Mouse (Mus musculus) cerebellum, adult 8-10 months (tissue): ENCODE data around the gene Plcb1.

Experiments used
- DNase-seq: peaks from one replicate; pipeline ENCODE4 v3.0.0; 2022

Plcb1 gene

DNA sequence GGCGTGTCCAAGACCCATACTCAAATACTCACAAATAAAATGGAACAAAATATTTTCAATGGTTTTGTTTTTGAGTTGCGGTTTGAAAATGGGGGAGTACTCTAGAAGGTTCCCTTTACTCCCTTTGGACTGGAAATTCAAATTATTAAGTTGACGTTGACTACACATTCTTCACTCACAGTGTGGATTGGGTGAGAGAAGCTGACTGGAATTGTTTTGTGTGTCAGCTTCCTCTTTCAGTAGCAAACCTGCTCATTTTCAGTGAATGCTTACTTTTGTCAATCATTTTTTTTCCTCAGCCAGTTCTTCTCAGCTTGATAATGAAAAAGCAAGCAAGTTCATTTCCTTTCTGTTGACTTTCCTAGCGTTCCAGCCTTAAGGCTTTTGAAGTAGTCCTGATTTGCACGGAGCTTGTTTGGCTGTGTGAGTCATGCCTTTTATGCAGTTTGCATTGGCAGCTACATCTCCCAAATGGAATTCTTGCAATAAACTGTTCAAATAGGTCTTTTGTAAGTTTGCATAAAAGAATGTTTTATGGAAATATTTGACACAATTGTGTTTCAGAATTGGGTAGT, 306.8 kb downstream of the Plcb1 start:
- no peak for DNase-seq

GRCm38 (mm10) chr2:135101292-135101691, 315.4 kb downstream of the Plcb1 start:
- DNase-seq = no peak

DNA sequence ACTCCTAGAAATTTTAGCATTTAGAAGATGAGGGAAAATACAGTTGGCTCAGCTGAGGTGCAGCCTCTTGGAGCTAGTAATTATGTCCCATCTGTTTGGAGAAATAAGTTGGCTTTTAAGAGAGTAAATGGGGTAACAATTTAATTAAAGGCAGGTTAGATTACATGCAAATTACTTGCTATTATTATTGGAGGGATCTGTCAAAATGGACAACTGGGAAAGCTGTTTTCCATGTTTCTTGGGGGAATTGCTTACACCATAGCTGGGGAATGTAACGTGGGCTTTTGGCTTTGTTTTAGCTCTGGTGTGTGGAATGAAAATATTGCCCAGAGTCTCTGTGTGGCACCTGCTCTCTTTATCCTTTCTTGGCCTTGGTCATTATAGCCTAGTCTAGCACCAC, 316.1 kb downstream of the Plcb1 start:
- DNase-seq = no peak

DNA sequence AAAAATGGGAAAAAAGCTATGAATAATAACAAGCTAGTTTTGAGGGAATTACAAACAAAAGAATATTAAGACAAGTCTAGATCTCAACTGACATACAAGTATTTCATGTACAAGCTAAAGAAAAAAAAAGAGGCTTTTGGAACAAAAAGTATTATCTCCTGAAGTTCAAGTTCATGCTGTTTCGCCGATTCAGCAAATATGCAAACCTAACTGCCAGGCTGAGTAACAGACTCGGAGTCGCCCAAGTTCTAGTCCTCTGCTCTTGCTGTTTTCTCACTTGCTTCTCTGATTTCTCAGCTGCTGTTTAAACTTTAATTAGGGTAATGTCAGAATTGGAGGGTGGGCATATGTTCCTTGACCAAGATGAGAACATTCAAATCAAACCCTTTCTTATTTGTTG, 320.8 kb downstream of the Plcb1 start:
- no peak for DNase-seq

DNA sequence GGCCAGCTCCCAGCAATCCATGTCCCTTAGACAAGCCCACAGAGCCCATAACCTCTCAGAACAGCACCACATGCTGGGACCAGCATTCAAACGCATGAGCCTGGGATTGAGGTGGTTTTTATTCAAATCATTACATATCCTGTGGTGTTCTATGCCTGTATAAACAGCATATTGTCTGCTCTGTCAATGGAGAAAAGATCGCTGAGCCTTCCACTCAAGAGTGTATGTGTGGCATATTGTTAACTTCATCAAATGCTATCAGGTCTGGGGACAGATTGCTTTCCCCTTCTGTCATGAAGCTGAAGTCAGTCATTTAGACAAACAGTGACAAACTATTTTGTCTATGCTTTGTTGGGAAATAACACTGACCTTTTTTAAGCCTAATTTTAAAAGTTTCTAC, 322.7 kb downstream of the Plcb1 start:
- no peak for DNase-seq

DNA sequence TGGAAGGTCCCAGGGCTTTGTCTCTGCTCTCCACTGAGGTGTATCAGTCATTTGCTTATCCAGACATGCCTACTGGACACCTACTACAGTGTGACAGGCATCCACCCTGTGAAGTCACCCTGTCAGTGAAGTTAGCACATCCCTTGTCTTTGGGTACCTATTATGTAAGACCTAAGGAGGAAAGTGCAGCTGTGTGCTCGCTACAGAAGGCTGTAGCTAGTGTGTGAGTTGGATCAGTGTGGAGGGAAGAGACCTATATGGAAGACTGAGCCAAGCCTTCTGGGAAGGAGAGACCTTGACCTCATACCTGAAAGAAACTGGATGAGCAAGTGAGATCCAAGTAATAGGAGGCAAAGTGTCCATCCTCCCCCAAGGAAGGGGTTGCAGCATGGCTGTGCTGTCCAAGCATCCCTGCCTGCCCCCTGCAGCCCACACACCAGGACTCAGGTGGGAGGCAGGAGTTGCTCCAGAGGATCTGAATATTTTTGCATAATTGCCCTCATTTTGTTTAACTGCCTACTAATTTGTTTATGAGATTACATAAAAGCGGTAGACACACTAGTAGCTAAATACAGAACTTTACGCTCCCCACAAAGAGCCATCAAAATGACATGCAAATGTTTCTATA, 328.7 kb downstream of the Plcb1 start:
- no peak for DNase-seq

- no peak for DNase-seq
Measured at GRCm38 (mm10) chr2:135123057-135123456, 337.2 kb downstream of the Plcb1 start.

- DNase-seq = no peak
Measured at GRCm38 (mm10) chr2:135123695-135124343, 338.0 kb downstream of the Plcb1 start.

GRCm38 (mm10) chr2:135140576-135140975, 354.7 kb downstream of the Plcb1 start:
- DNase-seq = no peak

- DNase-seq = no peak
Measured at GRCm38 (mm10) chr2:135152289-135152688, 366.4 kb downstream of the Plcb1 start.

GRCm38 (mm10) chr2:135153248-135153647, 367.4 kb downstream of the Plcb1 start:
- DNase-seq = no peak

DNA sequence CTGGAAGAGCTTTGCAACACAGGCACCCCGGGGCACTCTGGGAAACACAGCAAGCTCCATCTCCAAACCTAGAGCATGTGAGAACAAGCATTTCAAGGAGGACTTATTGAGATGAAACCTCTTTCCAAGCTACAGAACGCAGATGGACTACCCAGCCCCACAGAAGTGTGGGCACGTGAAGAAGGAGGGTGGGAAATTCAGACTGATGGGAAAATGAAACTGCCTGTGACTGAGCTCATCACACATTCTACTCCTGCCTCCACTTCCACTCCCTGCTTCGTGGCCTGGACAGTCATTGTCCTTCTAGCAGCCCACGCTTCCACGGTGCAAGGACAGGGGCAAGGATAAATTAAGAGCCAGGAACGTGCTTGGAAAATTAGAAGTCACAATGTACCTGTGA, 370.2 kb downstream of the Plcb1 start:
- DNase-seq = no peak

DNA sequence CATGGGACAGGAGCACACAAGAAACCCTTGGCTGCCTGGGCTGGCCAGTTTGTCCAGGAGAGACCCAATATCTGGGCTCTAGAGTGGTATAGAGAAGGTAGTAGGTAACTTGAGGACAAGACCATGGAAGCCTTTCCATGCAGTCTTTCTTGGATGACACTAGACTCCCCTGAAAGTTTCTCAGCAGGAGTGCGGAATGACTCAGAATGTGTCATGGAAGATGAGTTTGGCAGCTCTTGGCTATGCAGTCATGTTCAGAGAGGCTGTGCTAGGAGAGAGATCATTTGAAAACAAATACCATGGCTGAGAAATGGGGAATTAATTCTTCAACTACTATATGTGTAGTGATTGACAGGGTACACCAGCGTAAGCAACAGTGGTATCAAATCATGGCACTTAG, 372.1 kb downstream of the Plcb1 start:
- no peak for DNase-seq

- DNase-seq = no peak
Measured at GRCm38 (mm10) chr2:135161673-135162072, 375.8 kb downstream of the Plcb1 start.

DNA sequence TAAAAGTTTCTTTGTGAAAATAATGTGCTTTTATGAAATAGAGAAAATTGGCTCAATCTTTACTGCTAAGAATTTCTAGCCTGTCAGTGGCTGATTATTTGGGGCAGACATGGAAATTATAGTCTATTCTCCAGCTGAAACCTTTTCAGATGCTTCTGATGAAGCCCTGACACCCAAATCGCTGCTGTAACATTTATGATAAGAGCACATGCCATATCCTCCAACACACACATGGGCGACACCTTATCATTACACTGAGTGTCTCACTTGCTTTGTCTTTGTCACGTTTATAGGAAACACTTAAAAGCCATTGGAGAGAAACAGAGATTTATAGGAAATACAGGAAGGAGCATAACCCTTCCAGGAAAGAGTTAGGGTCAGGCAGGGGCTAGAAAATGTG, 379.6 kb downstream of the Plcb1 start:
- no peak for DNase-seq

- DNase-seq = no peak
Measured at GRCm38 (mm10) chr2:135175544-135175943, 389.7 kb downstream of the Plcb1 start.

- DNase-seq = no peak
Measured at GRCm38 (mm10) chr2:135187659-135188058, 401.8 kb downstream of the Plcb1 start.

DNA sequence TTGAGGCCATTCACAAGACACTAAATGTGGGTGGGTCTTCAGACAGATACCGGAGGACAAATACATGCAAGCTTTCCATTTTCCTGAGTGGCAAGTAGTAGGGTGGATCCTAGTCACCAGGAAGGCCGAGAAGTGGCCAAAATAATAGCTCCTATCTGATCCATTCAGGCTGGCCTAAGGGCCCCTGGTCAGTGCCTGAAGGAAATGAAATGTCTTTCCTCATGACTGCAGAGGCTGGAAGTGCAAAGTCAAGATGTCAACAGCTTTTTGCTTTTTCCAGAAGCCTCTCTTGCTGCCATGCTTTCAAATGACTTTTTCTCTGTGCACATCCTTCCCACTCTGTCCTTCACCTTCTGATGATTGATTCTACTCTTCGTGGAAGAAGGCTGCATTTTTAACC, 415.0 kb downstream of the Plcb1 start:
- no peak for DNase-seq

DNA sequence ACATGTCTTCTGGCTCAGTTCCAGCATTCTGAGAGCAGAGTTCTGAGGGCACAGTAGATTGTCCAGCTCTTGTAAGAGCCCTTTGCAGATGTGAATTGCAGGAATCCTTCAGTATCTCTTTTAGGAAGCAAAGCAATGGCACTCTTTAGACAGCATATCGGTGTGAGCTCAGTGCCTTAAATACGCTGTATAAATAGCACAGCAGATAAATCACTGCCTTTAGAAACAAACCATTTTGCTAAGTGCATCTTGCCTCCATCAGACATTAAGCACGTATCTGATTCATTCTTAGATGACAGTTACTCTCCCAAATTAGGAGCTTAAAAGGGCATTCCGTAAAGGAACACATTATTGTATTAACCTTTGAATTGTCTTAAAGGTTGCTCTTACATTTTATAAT, 416.5 kb downstream of the Plcb1 start:
- DNase-seq = no peak

GRCm38 (mm10) chr2:135204141-135205120, 418.6 kb downstream of the Plcb1 start:
- no peak for DNase-seq

DNA sequence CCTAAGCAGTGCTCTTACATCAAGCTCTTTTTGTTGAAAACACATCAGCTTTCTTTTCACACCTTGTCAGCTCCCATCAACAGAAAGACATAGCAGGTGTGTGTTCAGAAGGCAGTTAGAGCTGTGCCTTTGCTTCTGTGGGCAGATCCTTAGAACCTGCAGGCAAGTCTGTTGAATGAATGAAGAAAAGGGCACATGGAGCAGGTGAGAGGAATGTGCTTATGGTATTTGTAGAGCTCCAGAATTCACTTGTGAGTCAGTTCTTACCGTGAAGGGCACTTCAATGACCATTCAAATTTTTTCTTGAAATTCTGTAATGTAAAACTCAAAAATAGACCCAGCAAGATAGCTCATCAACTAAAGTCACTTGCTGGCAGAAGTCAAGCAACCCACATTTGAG, 423.0 kb downstream of the Plcb1 start:
- no peak for DNase-seq

- DNase-seq = no peak
Measured at GRCm38 (mm10) chr2:135214746-135215448, 429.0 kb downstream of the Plcb1 start.

GRCm38 (mm10) chr2:135219406-135219805, 433.5 kb downstream of the Plcb1 start:
- no peak for DNase-seq
